ENCODE assay signal across 11 mouse cellular contexts in genomic region chr2:110176761-110177400, GRCm38 (mm10).
A peak's percentile ranks its signal among the peaks of the same experiment; 100 is the strongest.
DNase-seq lines count a peak whose midpoint lies in the region; ATAC-seq lines count a peak whose summit lies in the region.
"Had no signal": no experiment of that assay in that cellular context is flagged by ENCODE, and none has a peak within 500 bp of the region (broad histone marks: within the 10 kb centered on the region; RNA-seq: fewer than 3 reads in every experiment).

No protein-coding gene starts in this region.

- H3K27ac ChIP-seq in kidney, embryonic 15.5 days = peak overlapping the region; percentile 46; the same call in 1 of the 2 replicates
- H3K27ac ChIP-seq in heart, embryonic 16.5 days (ENCODE audit: low read length) = peak overlapping the region; percentile 88
- H3K27ac ChIP-seq in neural tube, embryonic 13.5 days (replicated peaks) = peak overlapping the region; percentile 82

- no peaks in the 10 kb centered on the region for H3K36me3 ChIP-seq in kidney, embryonic 15.5 days
- H3K36me3 ChIP-seq in heart, embryonic 16.5 days (ENCODE audit: control insufficient read depth, insufficient read depth) = no peaks in the 10 kb centered on the region
- no peaks in the 10 kb centered on the region for H3K36me3 ChIP-seq in neural tube, embryonic 13.5 days

- H3K4me1 ChIP-seq in kidney, embryonic 15.5 days = peaks cover 50% of the 10 kb centered on the region
- H3K4me1 ChIP-seq in heart, embryonic 16.5 days (ENCODE audit: control insufficient read depth, insufficient read depth, low read length) = peaks cover 39% of the 10 kb centered on the region
- H3K4me1 ChIP-seq in neural tube, embryonic 13.5 days (replicated peaks) = peaks cover 57% of the 10 kb centered on the region

- H3K4me3 ChIP-seq in kidney, embryonic 15.5 days (replicated peaks) = no peak overlapping the region
- H3K4me3 ChIP-seq in heart, embryonic 16.5 days (ENCODE audit: low read length) = no peak overlapping the region
- no peak overlapping the region for H3K4me3 ChIP-seq in neural tube, embryonic 13.5 days
- H3K4me3 ChIP-seq: megakaryocyte, embryonic 14.5 days had no signal

- no peak overlapping the region for H3K9ac ChIP-seq in kidney, embryonic 15.5 days
- peak overlapping the region; percentile 36; the same call in 1 of the 2 replicates for H3K9ac ChIP-seq in heart, embryonic 16.5 days (ENCODE audit: low read length)
- H3K9ac ChIP-seq in neural tube, embryonic 13.5 days = no peak overlapping the region

- no peak for ATAC-seq in kidney, embryonic 15.5 days (replicated peaks; ENCODE audit: low FRiP score)
- no peak for ATAC-seq in heart, embryonic 16.5 days (replicated peaks; ENCODE audit: extremely low read depth, insufficient read depth, low FRiP score)
- no peak for ATAC-seq in neural tube, embryonic 13.5 days (ENCODE audit: low read depth)
- no peak for ATAC-seq in megakaryocyte, adult 5-6 weeks (ENCODE audit: poor library complexity, severe bottlenecking)
- ATAC-seq: inflammation-experienced regulatory T-cells, adult 6 months had no signal

- no peaks in the 10 kb centered on the region for H3K9me3 ChIP-seq in kidney, embryonic 15.5 days (replicated peaks)
- no peaks in the 10 kb centered on the region for H3K9me3 ChIP-seq in heart, embryonic 16.5 days (replicated peaks; ENCODE audit: control insufficient read depth, low read length)
- no peaks in the 10 kb centered on the region for H3K9me3 ChIP-seq in neural tube, embryonic 13.5 days

- H3K27me3 ChIP-seq in kidney, embryonic 15.5 days = no peaks in the 10 kb centered on the region
- H3K27me3 ChIP-seq in heart, embryonic 16.5 days (ENCODE audit: control insufficient read depth, insufficient read depth, low read length) = no peaks in the 10 kb centered on the region
- no peaks in the 10 kb centered on the region for H3K27me3 ChIP-seq in neural tube, embryonic 13.5 days
- H3K27me3 ChIP-seq: megakaryocyte, embryonic 14.5 days had no signal

- WGBS in kidney, embryonic 15.5 days = 36% methylated on average over 2 of the region's 2 CpGs
- WGBS in heart, embryonic 16.5 days = 57% methylated on average over 2 of the region's 2 CpGs
- WGBS in neural tube, embryonic 13.5 days = 52% methylated on average over 2 of the region's 2 CpGs

- peak; percentile 17 for DNase-seq in embryo, embryonic 10.5 days (ENCODE audit: low spot score)
- DNase-seq in embryo, embryonic 10 days (ENCODE audit: low spot score) = no peak
- no peak for DNase-seq in kidney, postnatal 4 days
- no peak for DNase-seq in adrenal gland, postnatal 4 days (ENCODE audit: low spot score in 2 of 2)
- DNase-seq: right cerebral cortex, postnatal 14 days had no signal

- H3K4me2 ChIP-seq in kidney, embryonic 15.5 days = no peak overlapping the region
- H3K4me2 ChIP-seq in heart, embryonic 16.5 days (ENCODE audit: low read depth, low read length) = no peak overlapping the region
- no peak overlapping the region for H3K4me2 ChIP-seq in neural tube, embryonic 13.5 days
